Mouse (Mus musculus): ENCODE measurements around the gene Mbtd1.

- TF ChIP-seq POLR2A (IDR thresholded peaks at IDR 0.05; ENCODE audit: low read depth, low read length), result no peak; the same call in 1 of the 2 replicates
- TF ChIP-seq CTCF (conservative IDR thresholded peaks at IDR 0.05 in 1 of 2, IDR thresholded peaks at IDR 0.05 in 1 of 2; ENCODE audit: low read depth in 2 of 2, low read length in 2 of 2), result no peak
- no peak for TF ChIP-seq MAX (IDR thresholded peaks at IDR 0.05; ENCODE audit: low read length)
- no peak for TF ChIP-seq HCFC1 (IDR thresholded peaks at IDR 0.05; ENCODE audit: low read depth, low read length)
- no peak for TF ChIP-seq CHD2 (IDR thresholded peaks at IDR 0.05; ENCODE audit: low read length)
- TF ChIP-seq MAFK (IDR thresholded peaks at IDR 0.05; ENCODE audit: insufficient replicate concordance, low read length), result no peak
- TF ChIP-seq SMC3 (IDR thresholded peaks at IDR 0.05; ENCODE audit: low read depth, low read length), result no peak
- peak; percentile 51; the same call in 1 of the 2 replicates for TF ChIP-seq ZMIZ1 (IDR thresholded peaks at IDR 0.05; ENCODE audit: low read depth, low read length)
- TF ChIP-seq ZKSCAN1 (IDR thresholded peaks at IDR 0.05; ENCODE audit: borderline replicate concordance, low read depth, low read length), result no peak
- no peak for TF ChIP-seq EP300 (IDR thresholded peaks at IDR 0.05; ENCODE audit: low read length)
- TF ChIP-seq ZC3H11A (IDR thresholded peaks at IDR 0.05; ENCODE audit: low read depth, low read length), result no peak
- no peak for TF ChIP-seq IRF4 (IDR thresholded peaks at IDR 0.05; ENCODE audit: low read depth, low read length)
- TF ChIP-seq NELFE (IDR thresholded peaks at IDR 0.05; ENCODE audit: low read depth, low read length), result 0 out of 2 replicates have a peak, but pooled peaks have one; percentile 30
- no peak for TF ChIP-seq PAX5 (IDR thresholded peaks at IDR 0.05; ENCODE audit: low read length)
Observed at GRCm38 (mm10) chr11:93957031-93957555, 71.4 kb downstream of the Mbtd1 start.
